ENCODE assay signal across 20 mouse cellular contexts in the genomic region with DNA sequence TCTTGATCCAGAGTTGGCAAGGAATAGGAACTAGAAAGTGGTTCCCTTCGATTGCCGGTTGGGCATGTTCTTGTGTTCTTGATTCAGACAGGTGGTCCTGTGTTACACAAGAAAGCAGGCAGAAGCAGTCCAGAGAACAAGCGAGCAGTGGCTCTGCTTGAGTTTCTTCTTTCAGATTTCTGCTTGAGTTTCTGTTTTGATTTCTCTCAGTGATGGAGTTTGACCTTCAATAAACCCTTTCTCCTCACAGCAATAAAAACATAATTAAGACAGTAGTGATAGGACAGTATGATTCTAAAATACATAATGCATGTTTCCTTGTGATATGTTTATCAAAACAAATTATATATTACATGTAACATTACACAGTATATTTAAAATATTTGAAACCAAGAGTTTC.
"Had no signal": no experiment of that assay in that cellular context is flagged by ENCODE, and none has a peak within 500 bp of the region (broad histone marks: within the 10 kb centered on the region; RNA-seq: fewer than 3 reads in every experiment).

No protein-coding gene starts in this region.

- H3K4me2 ChIP-seq: lung, embryonic 15.5 days; midbrain, embryonic 11.5 days; midbrain, embryonic 13.5 days; midbrain, embryonic 15.5 days; neural tube, embryonic 12.5 days; stomach, embryonic 15.5 days had no signal

- H3K36me3 ChIP-seq: lung, embryonic 15.5 days; midbrain, embryonic 13.5 days; midbrain, embryonic 15.5 days; neural tube, embryonic 12.5 days; stomach, embryonic 15.5 days had no signal

- H3K4me3 ChIP-seq: lung, embryonic 15.5 days; megakaryocyte, embryonic 14.5 days; midbrain, embryonic 13.5 days; midbrain, embryonic 15.5 days; neural tube, embryonic 12.5 days; stomach, embryonic 15.5 days had no signal

- H3K27me3 ChIP-seq: lung, embryonic 15.5 days; megakaryocyte, embryonic 14.5 days; midbrain, embryonic 13.5 days; midbrain, embryonic 15.5 days; neural tube, embryonic 12.5 days; stomach, embryonic 15.5 days had no signal

- DNase-seq: liver, postnatal 0 days; lung, adult 2 months; lung, postnatal 14 days; lung, postnatal 36 days; retina, postnatal 1 day; right cerebral cortex, adult 18-20 months; right cerebral cortex, postnatal 25 days; right cerebral cortex, postnatal 4 days; thymus, postnatal 14 days; thymus, postnatal 36 days had no signal

- ATAC-seq: liver, postnatal 0 days; lung, postnatal 0 days; midbrain, embryonic 13.5 days; midbrain, embryonic 15.5 days had no signal

- H3K9ac ChIP-seq: liver, postnatal 0 days; lung, embryonic 15.5 days; midbrain, embryonic 13.5 days; midbrain, embryonic 15.5 days; neural tube, embryonic 12.5 days; stomach, embryonic 15.5 days had no signal

- H3K27ac ChIP-seq: lung, embryonic 15.5 days; macrophage; midbrain, embryonic 13.5 days; midbrain, embryonic 15.5 days; neural tube, embryonic 12.5 days; stomach, embryonic 15.5 days; stomach, postnatal 0 days had no signal

- H3K4me1 ChIP-seq: lung, embryonic 15.5 days; megakaryocyte, embryonic 14.5 days; midbrain, embryonic 13.5 days; midbrain, embryonic 15.5 days; neural tube, embryonic 12.5 days; stomach, embryonic 15.5 days had no signal

- H3K9me3 ChIP-seq: lung, embryonic 15.5 days; megakaryocyte, embryonic 14.5 days; midbrain, embryonic 13.5 days; midbrain, embryonic 15.5 days; neural tube, embryonic 12.5 days; stomach, embryonic 15.5 days had no signal
